Mouse (Mus musculus) bone marrow macrophage, adult 2 months (primary cell): ENCODE data around the gene Olfr1231.

Experiments used
- CTCF ChIP-seq: IDR thresholded peaks from 2 replicates; pipeline ENCODE4 v1.5.1; 2012; ENCODE audit warnings: low read depth, mild to moderate bottlenecking, low read length, moderate library complexity
- POLR2A ChIP-seq: IDR thresholded peaks from 2 replicates; pipeline ENCODE4 v1.6.1; 2012; ENCODE audit warnings: mild to moderate bottlenecking, low read depth, low read length, borderline replicate concordance

- no peak for TF ChIP-seq POLR2A
- TF ChIP-seq CTCF: no peak
Measured at GRCm38 (mm10) chr2:89329575-89329974, 22.7 kb upstream of the Olfr1231 start, which contains the start of gene Olfr1232.
